Mouse (Mus musculus): ENCODE results near the gene Olfr263. TPM values are rescaled to one million over a fixed set of nuclear protein-coding genes. Genes with fewer than 3 reads are reported as not detected.

Gene Olfr263
- polyA plus RNA-seq, 1 experiment from 2014 or later: not detected

DNA sequence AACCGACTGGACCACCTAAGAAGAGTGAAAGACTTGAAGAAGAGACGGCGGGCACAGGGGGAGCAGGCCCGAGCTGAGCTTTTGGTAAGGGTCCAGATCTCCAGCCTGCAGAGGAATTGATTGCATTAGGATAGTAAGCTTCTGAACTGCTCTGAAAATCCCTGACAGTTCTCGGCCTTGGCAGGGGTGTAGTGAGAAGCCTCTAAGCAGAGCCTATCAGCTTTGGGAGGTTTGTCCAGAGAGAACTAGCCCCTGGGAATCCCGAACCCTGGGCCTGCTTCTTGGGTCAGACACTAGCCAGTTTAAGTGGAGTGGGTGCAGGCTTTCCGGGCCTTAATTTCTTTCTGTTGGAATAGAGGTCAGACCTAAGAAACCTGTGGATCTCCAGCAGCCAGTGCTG, 52.6 kb downstream of the Olfr263 start:
- ATAC-seq (ENCODE audit: insufficient number of reproducible peaks, low FRiP score, low TSS enrichment, low read depth): no peak
- H3K27me3 ChIP-seq: no peaks in the 10 kb centered on the region
- WGBS: 65% methylated on average over 7 of the region's 7 CpGs
- peak overlapping the region; percentile 33; the same call in 1 of the 2 replicates for H3K9ac ChIP-seq
- no peaks in the 10 kb centered on the region for H3K9me3 ChIP-seq
- peaks cover 26% of the 10 kb centered on the region for H3K4me1 ChIP-seq
- peak overlapping the region; percentile 91 for H3K4me3 ChIP-seq
- 0 out of 2 replicates have a peak overlapping the region, but pooled peaks have one; percentile 22 for H3K27ac ChIP-seq
- peak overlapping the region; percentile 68 for H3K4me2 ChIP-seq
- peaks cover 51% of the 10 kb centered on the region for H3K36me3 ChIP-seq

DNA sequence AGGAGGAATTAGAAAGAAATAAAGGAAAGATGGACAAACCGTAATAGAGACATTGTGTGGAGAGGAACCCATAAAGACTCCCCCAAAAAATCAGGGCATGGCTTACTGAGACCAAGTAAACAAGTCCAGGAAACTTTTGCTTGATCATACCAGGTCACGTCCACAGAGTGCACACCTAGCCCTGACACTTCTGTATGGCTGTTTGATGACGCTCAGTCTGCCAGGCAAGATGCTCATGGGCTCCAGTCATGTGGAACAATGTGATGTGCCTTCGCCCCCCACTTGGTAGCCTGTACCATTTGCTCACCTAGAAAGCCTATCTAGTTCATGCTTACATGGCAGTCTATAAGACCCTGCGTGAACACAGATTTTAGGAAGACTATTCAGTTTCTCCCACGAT, 53.6 kb downstream of the Olfr263 start:
- peaks cover 26% of the 10 kb centered on the region for H3K4me1 ChIP-seq
- H3K4me2 ChIP-seq: no peak overlapping the region
- peaks cover 61% of the 10 kb centered on the region for H3K36me3 ChIP-seq
- no peaks in the 10 kb centered on the region for H3K27me3 ChIP-seq
- H3K9me3 ChIP-seq: no peaks in the 10 kb centered on the region
- H3K27ac ChIP-seq: no peak overlapping the region
- 94% methylated on average over 6 of the region's 6 CpGs for WGBS
- ATAC-seq (ENCODE audit: insufficient number of reproducible peaks, low FRiP score, low TSS enrichment, low read depth): no peak
- no peak overlapping the region for H3K9ac ChIP-seq
- H3K4me3 ChIP-seq: no peak overlapping the region

DNA sequence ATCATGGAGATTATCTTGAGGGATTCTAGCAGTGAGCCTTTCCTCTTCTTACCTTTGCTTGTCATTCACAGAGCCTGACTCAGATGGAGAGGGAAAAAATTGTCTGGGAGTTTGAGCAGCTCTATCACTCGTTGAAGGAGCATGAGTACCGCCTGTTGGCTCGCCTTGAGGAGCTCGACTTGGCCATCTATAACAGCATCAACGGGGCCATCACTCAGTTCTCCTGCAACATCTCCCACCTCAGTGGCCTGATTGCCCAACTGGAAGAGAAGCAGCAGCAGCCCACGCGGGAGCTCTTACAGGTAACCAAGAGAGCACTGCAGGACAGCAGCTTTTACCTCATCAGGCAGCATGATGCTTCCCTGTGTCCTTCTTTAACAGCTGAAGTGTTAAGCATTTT, 54.2 kb downstream of the Olfr263 start:
- Histone ChIP-seq H3K9me3 (no peaks in the 10 kb centered on the region), H3K27ac (no peak overlapping the region), H3K4me1 (peaks cover 24% of the 10 kb centered on the region), H3K4me2 (no peak overlapping the region), H3K4me3 (no peak overlapping the region), H3K27me3 (no peaks in the 10 kb centered on the region), H3K36me3 (peaks cover 67% of the 10 kb centered on the region), H3K9ac (no peak overlapping the region)
- 91% methylated on average over 7 of the region's 7 CpGs for WGBS
- no peak for ATAC-seq (ENCODE audit: insufficient number of reproducible peaks, low FRiP score, low TSS enrichment, low read depth)

DNA sequence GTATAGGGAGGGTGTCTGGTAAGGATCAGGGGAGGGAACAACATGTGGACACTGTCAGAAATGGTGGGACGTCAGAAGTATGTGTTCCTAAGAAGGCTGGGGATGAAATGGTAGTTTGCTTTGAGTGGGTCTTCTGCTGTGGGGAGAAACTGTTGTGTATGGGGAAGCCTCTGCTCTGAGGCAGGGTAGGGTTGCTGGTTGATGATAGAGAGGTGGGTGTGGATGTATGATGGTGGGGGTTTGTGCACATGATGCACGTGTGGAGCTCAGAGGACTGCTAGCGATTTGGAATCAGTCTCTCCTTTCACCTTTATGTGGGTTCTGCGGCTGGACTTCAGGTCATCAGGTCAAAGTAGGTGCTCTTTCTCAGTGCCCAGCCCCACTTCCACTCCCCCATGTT, 56.1 kb downstream of the Olfr263 start:
- Histone ChIP-seq H3K4me3 (no peak overlapping the region), H3K36me3 (peaks cover 86% of the 10 kb centered on the region), H3K4me2 (no peak overlapping the region), H3K4me1 (peaks cover 17% of the 10 kb centered on the region), H3K27ac (no peak overlapping the region), H3K9me3 (no peaks in the 10 kb centered on the region), H3K27me3 (no peaks in the 10 kb centered on the region), H3K9ac (no peak overlapping the region)
- ATAC-seq (ENCODE audit: insufficient number of reproducible peaks, low FRiP score, low TSS enrichment, low read depth): no peak
- WGBS: 86% methylated on average over 4 of the region's 4 CpGs

Other genes starting within 250 kb of the Olfr263 start
- not detected in 2 replicates for gene Olfr1370, start 54.7 kb upstream of the Olfr263 start, polyA plus RNA-seq (2015; fragmentation: Nextera tagmentation; extraction: Ambion mirVana)
- gene Olfr1369-ps1, start 18.2 kb upstream of the Olfr263 start, polyA plus RNA-seq (2015; fragmentation: Nextera tagmentation; extraction: Ambion mirVana): 0.05 and 0.09 TPM in 2 replicates
- gene Olfr1368, start 16.2 kb downstream of the Olfr263 start, polyA plus RNA-seq (2015; fragmentation: Nextera tagmentation; extraction: Ambion mirVana): not detected in 2 replicates
- 106 and 121 TPM in 2 replicates for gene Trim27, start 49.8 kb downstream of the Olfr263 start, polyA plus RNA-seq (2015; fragmentation: Nextera tagmentation; extraction: Ambion mirVana)
- gene Gpx5, start 163.1 kb downstream of the Olfr263 start, polyA plus RNA-seq (2015; fragmentation: Nextera tagmentation; extraction: Ambion mirVana): not detected in 2 replicates
- 0.23 TPM in 1 of 2 replicates, not detected in the other for gene Gpx6, start 182.5 kb downstream of the Olfr263 start, polyA plus RNA-seq (2015; fragmentation: Nextera tagmentation; extraction: Ambion mirVana)
- not detected in 2 replicates for gene Olfr1367, start 217.3 kb downstream of the Olfr263 start, polyA plus RNA-seq (2015; fragmentation: Nextera tagmentation; extraction: Ambion mirVana)
- gene Zscan12, start 233.2 kb downstream of the Olfr263 start, polyA plus RNA-seq (2015; fragmentation: Nextera tagmentation; extraction: Ambion mirVana): 9.2 and 10.2 TPM in 2 replicates

Measured in limb, embryonic 15.5 days (tissue).